In the genomic region with DNA sequence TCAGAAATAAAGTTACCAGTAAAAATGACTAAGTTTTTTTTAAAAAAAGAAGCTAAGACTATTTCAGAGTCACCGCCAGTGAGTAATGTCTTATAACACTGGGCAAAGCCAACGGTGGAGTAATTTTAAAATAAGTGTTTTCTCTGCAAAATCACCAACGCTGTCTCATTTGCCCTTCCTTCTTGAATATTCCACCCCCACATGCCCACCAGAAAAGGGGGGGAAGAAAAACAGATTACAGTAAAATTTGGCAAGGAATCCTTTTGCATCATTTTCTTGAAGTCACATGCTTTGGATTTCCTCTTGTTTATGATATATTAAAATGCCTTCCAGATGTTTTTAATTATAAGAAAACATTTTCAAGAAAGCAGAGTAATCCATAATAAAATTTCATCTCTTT, we compare ENCODE assay signal across 14 mouse cellular contexts.
"Had no signal": no experiment of that assay in that cellular context is flagged by ENCODE, and none has a peak within 500 bp of the region (broad histone marks: within the 10 kb centered on the region; RNA-seq: fewer than 3 reads in every experiment).

No protein-coding gene starts in this region.

- H3K9me3 ChIP-seq: limb, embryonic 10.5 days; liver, embryonic 15.5 days; midbrain, embryonic 15.5 days; neural tube, embryonic 12.5 days had no signal

- H3K4me2 ChIP-seq: liver, embryonic 11.5 days; liver, embryonic 15.5 days; midbrain, embryonic 11.5 days; midbrain, embryonic 15.5 days; neural tube, embryonic 12.5 days had no signal

- DNase-seq: kidney, adult 8-10 months; thymus, adult 2 months; thymus, postnatal 25 days had no signal

- H3K9ac ChIP-seq: liver, embryonic 15.5 days; midbrain, embryonic 15.5 days; neural tube, embryonic 12.5 days had no signal

- H3K27me3 ChIP-seq: liver, embryonic 15.5 days; megakaryocyte, embryonic 14.5 days; midbrain, embryonic 15.5 days; neural tube, embryonic 12.5 days had no signal

- H3K36me3 ChIP-seq: limb, embryonic 10.5 days; liver, embryonic 15.5 days; midbrain, embryonic 15.5 days; neural tube, embryonic 12.5 days had no signal

- H3K4me1 ChIP-seq: limb, embryonic 10.5 days; liver, embryonic 15.5 days; megakaryocyte, embryonic 14.5 days; midbrain, embryonic 15.5 days; neural tube, embryonic 12.5 days had no signal

- H3K4me3 ChIP-seq: layer of hippocampus, adult 2 months; limb, embryonic 10.5 days; liver, embryonic 15.5 days; megakaryocyte, embryonic 14.5 days; midbrain, embryonic 15.5 days; neural tube, embryonic 12.5 days had no signal

- ATAC-seq: intestine, postnatal 0 days; lung, postnatal 0 days; midbrain, embryonic 15.5 days had no signal

- H3K27ac ChIP-seq: layer of hippocampus, adult 2 months; limb, embryonic 10.5 days; liver, embryonic 15.5 days; macrophage; midbrain, embryonic 15.5 days; neural tube, embryonic 12.5 days had no signal
